Mouse (Mus musculus): ENCODE data around the gene Tgfbr3l.

The Tgfbr3l gene

DNA sequence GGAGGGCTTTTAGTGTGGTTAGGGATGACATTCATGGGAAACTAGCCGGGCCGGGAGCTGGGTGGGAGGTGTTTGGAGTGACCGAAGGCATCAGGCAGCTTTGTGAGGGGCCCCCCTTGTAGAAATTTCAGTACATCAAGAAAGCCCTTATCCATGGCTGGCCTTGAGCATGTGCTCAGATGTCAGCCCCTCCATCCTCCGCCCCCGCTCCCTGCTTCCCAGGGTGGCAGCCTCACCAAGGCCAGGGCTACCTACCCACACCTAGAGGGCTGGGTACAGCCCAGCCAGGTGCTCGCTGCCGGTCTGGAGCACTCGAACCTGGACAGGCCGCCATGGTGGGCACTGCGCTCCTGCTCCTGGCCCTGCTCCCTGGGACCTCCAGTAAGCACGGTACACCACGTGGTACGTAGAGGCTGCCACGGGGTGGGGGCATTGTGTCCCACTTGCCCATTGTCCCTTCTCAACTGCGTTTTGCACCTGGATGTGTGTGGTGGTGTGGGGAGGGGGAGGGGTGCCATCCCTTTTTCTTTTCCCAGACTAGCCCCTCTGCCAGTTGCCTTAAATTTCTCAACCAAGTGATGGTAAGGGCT is at the start of gene Tgfbr3l:
Gene Tgfbr3l (plus strand): TSS at position 264 of the 590 bp plus-strand sequence.
- DNase-seq (ENCODE audit: low spot score) = no peak

DNA sequence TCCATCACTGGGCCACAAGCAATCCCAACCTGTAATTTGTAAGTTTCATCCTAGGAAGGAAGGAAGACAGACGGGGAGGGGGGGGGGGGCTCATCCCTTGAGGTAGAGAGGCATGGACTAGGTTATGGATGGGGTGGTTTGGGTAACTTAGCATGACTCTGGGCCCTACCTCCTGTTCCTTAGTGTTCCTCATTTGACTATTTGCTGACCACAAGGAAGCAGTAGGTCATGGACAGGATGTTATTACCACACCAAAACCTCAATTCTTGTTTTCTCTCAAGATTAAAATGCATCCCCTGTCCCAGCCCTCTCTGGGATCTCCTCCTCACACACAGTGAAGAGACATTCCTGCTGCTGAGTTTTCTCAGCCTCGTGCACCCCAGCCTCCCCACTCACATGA is 46.7 kb upstream of the Tgfbr3l start:
- no peak for DNase-seq (ENCODE audit: low spot score)

DNA sequence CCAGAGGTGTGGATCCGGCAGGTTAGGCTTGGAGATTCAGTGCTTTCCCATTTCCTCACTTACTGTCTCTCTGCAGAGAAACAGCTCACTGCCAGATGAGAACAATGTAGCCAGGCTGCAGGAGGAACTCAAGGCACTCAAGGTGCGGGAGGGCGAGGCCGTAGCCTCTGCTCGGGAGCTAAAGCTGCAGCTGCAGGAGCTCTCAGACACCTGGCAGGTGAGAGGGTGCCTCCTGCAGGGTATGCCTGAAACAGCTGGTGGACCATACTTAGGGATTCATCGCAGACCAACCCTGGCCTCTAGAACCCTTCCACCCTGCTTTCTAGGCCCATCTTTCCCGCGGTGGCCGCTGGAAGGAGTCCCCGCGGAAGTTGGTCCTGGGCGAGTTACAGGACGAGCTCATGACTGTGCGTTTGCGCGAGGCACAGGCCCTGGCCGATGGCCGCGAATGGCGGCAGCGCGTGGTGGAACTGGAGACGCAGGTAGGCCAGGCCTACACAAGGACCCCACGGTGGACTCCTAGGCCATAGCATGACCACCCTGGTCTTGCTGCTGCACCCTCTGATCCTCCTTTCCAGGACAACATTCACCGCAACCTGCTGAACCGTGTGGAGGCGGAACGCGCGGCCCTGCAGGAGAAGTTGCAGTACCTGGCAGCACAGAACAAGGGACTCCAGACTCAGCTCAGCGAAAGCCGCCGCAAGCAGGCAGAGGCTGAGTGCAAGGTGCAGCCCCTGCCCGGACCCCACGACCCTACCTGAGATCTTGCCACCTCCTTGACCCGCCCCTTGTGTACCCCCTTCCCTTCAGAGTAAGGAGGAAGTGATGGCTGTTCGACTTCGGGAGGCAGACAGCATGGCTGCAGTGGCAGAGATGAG is 42.5 kb upstream of the Tgfbr3l start:
- peak; percentile 17 for DNase-seq (ENCODE audit: low spot score)

DNA sequence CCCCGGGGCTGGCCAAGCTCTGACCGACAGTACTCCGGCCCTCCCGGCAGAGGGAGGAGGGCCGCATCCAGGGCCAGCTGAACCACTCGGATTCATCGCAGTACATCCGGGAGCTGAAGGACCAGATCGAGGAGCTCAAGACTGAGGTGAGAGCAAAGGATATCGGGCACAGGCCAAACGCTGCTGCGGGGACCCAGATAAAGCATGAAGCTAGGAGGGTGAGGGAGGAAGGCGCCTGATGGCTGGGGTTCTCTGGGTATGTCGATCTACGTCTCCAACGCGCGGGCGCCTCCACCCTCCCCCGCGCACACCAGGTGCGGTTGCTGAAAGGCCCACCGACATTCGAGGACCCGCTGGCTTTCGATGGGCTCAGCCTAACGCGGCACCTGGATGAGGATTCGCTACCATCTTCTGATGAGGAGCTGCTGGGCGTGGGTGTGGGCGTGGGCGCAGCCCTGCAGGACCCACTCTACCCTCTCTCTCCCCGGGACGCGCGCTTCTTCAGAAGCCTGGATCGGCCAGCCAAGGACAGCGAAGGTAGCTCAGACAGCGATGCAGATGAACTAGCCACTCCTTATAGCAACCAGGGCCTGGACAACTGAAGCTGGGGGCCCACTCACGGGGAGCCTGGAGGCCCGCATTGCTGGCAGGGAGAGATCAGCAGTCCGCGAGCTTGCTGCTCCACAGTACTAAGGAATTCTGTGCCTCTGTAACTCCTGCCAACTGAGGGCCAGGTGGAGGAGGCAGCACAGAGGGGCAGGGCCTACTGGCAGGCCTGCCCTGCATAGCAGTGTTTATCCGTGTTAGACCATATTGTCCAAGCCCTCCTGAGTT is 41.6 kb upstream of the Tgfbr3l start:
- peak; percentile 44 for DNase-seq (ENCODE audit: low spot score)

DNA sequence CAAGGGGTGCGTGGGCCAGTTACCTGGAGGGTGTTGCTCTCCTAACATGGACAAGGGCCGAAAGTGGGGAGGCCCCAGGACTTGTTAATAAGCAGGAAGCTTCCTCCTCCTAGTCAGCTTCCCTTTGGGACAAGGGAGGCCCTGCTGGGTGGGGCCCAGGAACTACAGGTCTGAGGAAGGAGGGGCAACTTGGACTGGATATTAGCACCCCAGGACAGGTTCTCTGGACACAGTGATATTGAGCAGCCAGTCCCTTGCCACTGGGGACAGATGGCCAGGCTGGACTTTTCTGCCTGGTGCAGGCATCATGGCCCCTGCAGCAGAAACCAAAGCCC is 41.0 kb upstream of the Tgfbr3l start:
- DNase-seq (ENCODE audit: low spot score) = no peak

DNA sequence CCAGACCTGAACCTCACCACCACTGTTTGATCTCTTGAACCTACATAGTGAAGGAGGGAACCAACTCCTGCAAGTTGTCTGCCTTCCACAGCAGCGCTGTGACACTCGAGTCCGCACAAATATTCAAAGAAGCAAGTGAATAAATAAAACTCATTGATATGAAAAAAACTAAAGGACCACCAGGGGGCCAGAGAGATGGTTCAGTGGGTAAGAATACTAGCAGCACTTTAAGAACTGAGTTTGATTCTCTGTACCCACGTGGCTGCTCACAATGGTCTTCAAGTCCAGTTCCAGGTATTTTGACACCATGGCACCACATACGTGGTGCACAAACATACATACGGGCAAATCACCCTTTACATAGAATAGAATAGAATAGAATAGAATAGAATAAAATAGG is 36.9 kb upstream of the Tgfbr3l start:
- no peak for DNase-seq (ENCODE audit: low spot score)

DNA sequence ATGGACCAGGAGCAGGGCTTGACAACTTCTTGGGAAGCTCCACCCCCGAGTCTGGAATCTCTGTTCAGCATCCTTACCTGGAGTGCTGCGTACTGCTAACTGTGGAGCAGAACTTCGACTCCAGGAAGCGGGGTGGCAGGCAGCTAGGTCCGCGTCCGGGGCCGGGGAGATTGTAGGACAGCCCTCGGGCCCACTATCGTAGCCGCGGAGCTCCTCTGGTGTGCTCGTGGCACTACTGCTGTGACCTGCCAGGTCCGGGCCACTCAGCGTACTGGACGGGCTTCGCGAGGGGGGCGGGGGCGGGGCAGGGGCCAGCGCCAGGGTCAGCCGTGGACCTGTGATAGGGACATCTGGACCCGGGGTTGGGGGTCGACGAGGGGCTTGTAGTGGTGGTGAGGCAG is 35.2 kb upstream of the Tgfbr3l start:
- DNase-seq (ENCODE audit: low spot score) = peak; percentile 42

DNA sequence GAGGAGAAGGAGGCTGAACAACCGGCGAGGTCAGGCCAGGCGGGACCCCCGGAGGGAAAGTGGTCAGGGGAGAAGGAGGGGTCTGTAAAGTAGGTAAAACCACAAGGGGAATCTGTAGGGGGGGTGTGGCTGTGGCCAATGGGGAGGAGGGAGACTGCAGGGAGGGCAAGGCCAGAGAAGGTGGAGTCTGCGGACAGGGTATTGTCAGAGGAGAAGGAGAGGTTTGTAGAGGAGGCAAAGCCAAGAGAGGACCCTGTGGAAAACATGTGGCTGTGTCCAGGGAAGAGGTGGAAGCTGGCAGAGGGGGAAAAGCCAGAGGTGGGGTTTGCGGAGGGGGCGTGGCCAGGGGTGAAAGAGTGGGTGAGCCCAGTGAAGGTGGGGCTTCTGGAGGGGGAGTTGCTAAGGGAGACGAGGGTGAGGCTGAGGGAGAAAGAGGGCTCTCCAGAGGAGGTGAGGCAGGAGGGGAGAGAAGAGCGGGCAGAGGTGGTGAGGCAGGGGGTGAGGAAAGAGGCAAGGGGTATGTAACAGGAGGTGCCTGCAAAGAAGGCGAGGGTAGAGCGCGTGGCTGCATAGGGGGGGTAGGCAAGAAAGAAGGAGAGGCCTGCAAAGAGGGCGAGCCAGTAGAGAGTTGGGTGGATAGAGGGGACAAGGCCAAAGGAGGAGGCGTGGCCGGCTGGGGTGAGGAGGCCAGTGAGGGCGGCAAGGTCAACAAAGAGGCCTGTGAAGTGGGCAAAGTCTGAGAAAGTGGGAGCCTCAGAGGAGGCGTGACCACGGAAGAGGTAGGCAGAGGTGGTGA is 34.6 kb upstream of the Tgfbr3l start:
- peak; percentile 55 for DNase-seq (ENCODE audit: low spot score)

DNA sequence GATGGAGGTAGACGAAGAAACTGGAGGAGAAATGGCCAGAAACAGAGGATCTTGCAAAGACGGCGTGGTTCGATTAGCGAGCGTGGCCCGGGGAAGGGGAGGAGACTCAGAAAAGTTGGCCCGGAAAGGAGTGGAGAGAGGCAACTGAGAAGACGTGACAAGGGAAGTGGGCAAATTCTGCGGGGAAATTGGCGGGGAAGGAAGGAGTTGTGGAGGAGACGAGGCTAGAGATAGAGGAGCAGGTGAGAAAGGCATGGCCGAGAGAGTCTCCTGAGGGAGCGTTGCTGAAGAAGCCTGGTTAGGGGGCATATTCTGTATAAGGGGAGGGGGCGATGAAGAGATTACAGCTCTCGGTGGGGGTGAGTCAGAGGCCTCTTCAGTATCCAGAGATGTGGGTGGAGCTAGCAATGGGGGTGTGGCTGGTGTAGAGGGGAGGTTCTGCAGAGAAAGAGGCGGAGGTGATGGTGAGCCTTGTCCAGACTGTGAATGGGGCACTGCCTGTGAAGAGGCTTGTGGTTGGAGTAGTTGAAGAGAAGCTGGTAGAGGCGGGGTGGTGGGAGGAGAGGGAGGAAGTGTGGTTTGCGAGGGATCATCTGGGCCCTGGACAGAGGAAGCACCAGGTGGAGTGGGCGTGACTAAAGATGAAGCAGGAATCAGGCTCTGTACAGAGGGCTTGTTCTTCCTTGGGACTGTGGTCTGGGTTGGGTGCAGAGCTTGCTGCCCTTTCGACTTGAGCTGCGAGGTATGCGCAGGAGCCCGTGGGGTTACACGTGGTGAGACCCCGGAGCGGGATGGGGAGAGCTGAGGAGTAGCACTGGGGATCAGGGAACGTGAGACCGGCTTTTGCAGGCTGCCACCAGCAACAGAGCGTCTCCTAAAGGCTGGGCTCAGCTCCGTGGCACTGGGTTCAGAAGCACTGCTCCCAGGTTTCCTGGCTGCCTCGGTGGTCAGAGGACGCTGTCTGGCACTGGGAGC is 33.7 kb upstream of the Tgfbr3l start:
- peak; percentile 72 for DNase-seq (ENCODE audit: low spot score)

DNA sequence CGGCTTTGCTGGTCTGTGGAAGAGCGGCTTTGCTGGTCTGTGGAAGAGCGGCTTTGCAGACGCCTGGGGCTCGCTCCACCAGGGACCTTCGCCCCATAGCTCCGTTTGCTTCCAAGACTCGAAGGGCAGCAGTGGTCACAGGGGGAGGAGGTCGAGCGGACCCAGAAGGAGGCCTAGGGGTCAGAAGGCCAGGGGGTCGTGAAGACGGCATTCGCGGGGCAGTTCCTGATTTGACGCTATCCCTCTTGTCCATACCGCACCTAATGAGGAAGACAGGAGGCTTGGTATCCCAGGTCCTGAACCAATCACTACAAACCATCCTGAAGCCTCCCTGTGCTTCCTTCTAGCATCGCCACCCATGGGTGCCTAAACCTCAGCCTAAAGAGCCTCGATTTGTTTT is 31.7 kb upstream of the Tgfbr3l start:
- DNase-seq (ENCODE audit: low spot score) = peak; percentile 24

DNA sequence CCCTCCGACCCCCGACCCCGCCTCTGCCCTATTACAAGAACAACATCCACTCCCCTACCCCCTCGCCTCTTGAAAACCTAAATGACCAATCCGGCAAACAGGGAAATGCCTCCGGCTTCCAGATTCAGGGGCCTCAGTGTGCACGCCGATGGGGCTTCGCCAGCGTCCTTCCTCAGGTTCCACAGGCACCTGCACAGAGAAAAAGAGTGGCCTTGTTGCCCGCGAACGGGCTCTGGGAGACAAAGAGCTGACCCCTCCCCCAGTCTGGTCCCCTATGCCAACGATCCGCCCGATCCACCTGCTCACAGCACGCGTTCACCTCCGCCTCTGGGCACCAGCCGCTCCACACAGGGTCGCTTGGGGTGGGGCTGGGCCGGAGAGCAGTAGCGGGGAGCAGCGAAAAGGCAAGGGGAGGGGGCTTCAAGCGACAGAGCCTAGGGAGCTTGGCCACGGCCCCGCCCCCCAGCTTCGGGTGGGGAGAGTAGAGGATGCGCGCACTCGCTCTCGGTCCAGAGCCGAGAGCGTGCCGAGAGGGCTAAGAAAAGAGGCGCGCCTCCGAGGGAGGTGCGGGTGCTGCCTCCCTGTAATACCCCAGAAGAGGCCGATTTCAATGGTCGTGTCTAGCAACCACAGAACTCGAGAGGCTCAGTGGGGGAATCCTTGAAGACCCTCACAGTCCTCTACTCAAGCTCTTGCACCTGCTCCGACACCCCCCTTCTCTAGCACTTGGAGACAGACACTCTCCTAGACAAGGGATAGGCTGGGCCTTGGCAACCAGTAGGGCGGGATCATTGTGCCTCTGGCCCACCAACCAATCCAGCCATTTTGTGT is 31.0 kb upstream of the Tgfbr3l start, which contains the start of gene Prr36:
Gene Prr36 (minus strand): TSS at position 669 of the 831 bp plus-strand sequence.
- DNase-seq (ENCODE audit: low spot score) = peak; percentile 81

DNA sequence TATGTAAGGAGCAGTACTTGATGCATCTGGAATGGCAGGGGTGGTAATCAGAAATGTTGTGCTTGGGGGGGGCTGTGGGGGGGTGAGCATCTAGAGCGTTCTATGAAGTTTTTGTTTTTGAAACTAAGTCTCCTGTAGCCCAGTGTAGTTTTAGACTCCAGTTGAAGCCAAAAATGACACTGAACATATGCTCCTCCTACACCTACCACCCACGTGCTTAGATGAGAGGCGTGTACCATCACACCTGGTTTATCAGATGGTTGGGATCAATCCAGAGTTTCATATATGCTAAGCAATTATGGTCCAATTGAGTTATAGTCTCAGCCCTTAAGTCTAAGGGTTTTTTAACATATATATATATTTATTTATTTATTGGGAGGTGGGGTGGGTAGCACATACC is 28.4 kb upstream of the Tgfbr3l start:
- DNase-seq (ENCODE audit: low spot score) = no peak

DNA sequence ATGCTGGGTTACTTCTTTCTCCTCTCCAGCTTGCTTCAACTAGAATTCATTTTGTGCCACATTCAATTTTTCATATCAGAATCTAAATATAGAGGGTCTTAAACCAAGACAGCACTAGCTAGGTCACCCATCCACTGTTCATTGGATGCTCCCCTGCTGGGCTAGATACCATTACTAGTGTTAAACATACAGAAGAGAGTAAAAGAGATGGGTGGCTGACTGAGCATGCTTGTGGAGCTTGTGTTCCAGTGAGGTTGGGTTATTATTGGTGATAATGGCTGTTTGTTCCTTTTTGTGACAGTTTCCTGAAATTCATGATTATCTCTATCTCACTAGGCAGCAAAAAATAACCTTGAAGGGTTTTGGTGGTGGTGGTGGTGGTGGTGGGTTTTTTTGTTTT is 26.0 kb upstream of the Tgfbr3l start:
- DNase-seq (ENCODE audit: low spot score) = no peak

DNA sequence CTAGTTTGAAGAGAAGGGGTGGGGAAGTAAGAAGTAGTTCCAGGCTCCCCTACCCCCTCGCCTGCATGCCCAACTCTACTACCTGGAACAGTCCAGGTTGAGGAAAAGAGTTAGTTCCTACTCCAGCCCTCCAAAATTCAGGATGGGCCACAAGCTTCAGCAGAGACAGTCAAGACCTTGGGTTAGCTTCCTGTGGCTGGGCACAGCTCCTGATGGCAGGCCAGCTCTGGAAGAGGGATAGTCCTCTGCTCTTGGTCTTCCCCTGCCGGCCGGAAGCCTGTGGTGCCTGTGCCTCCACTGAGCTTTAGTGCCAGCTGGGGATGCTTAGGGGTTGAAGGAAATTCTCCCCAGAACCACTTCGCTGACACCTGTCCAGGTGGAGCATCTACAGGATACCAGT is 21.7 kb upstream of the Tgfbr3l start:
- no peak for DNase-seq (ENCODE audit: low spot score)

DNA sequence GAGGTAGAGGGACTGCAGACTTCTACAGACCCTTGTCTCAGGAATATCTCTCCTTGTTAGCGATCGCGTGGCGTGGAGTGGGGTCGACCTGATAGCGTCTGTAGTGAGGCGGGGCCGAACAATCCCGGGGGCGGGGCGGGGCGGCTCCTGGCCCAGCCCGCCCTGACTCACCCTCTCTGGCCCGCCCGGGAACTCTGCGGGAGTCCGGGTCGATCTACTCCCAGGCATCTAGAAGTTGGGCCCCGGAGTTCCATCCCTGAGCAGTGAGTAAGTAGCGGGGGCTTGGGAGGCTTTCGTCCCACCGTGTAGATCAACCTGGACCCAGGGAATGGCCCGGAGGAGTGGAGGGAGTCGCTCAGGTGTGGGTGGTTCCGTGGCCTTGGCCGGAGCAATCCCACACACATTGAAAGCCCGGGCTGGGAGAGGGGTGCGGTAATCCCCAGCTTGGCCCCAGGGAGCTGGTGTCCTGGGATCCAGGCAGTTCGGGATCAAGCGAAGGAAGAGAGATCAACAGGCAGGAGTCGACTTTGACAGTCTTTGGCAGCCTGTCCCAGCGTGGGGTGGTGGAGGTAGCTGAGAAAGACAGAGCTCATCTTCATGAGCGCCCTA is 21.2 kb upstream of the Tgfbr3l start, which contains the start of gene Lrrc8e:
Gene Lrrc8e (plus strand): TSS at position 89 of the 609 bp plus-strand sequence.
- DNase-seq (ENCODE audit: low spot score) = no peak

DNA sequence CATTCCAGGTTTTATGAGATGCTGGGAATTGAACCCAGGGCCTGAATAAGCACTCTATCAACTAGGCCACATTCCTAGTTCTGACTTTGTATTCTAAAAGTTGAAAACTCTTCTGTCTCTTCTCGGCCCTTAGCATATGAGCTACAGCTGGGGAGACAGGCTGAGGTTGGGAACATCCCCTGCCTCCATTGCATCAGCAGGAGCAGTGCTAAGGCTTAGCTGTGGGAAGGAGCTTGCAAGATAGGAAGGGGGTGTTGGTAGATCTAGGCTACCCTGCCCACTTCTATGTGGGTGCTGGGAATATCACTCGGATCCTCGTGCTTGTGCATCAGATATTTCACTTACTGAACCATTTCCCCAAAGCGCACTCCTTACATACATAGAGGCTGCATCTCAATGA is 20.1 kb upstream of the Tgfbr3l start:
- no peak for DNase-seq (ENCODE audit: low spot score)

DNA sequence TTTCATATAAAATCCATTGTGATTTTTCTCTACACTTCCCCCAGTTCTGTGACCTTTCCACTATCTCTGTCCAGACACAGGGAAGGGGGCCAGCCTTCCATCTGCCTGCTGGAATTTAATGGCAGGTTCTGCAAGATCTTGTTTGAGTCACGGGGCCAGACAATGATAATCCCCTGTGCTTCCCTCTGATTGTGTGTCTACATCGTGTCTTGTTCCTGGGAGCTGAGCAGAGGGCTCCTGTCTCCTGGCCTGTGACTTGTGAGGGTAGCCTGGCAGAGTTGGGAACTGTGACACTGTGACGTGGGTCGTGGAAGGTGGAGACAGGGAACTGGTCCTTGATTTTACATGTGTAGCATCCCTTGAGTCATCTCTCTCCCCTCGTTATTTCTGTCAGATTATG is 18.2 kb upstream of the Tgfbr3l start:
- no peak for DNase-seq (ENCODE audit: low spot score)

DNA sequence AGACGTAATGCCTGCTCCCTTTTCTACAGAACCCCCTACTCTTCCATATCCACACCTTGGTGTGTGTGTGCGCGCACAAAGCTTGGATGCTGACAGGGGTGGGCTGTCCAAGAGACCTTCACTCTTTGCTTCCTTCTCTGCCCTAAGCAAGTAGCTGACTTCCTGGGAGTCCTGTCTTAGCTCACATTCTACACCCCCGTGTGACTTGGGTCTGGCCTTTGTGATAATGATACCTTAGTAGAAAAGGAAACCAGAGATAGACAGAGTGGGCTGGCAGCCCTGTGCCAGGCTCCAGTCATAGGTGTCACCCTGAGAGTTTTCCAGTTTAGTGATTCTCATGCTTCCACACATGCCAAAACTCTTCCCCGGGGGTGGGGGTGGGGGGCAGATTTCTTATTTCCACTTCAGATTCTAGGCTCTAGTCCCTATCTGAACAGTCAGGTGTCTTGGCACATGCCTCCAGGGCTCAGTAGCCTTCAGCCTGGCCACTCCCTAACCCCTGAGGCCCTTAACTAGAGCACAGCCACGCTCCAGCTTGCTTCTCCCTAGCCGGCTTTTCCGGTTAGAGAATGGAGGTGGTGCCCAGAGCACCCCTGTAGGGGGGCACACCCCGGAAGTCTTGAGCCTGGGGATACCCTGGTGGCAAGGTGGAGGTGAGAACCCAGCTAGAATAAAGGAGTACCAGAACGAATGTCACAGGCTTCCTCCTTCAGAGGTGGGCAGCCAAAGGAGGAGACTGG is 17.2 kb upstream of the Tgfbr3l start:
- DNase-seq (ENCODE audit: low spot score) = no peak

Data from embryo, embryonic 10.5 days (tissue).